Mouse (Mus musculus) thymus, postnatal 4 days (tissue): ENCODE measurements around the gene Tead3.

Experiments
- DNase-seq: peaks from one replicate; pipeline ENCODE4 v3.0.0; 2021

Gene Tead3

GRCm38 (mm10) chr17:28300850-28301249 is 49.8 kb downstream of the Tead3 start:
- DNase-seq = no peak

DNA sequence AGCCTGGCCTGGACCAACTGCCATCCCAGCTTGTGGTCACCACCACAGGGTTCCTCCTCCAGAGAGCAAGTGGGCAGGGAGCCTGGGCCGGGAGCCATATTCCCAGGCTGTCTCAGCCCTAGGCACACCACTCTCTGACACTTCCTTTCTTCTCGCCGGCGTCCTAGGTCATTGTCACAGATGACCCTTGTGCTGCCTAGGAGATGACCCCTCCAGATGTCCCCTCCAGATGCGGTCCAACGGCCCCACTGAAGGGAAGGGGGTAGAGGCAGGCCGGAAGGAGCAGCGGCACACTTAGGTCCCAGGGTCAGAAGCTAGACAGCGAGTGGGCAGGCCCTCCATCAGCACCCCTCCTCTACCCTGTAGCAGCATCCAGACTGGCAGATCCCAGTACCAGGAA is 50.3 kb downstream of the Tead3 start:
- no peak for DNase-seq

- no peak for DNase-seq
These were observed 50.8 kb downstream of the Tead3 start for GRCm38 (mm10) chr17:28299669-28300320.

- no peak for DNase-seq
These were observed 51.7 kb downstream of the Tead3 start for GRCm38 (mm10) chr17:28298888-28299287.

GRCm38 (mm10) chr17:28294449-28295333 is 55.9 kb downstream of the Tead3 start:
- DNase-seq = no peak

GRCm38 (mm10) chr17:28293716-28294115 is 56.9 kb downstream of the Tead3 start:
- DNase-seq = no peak

DNA sequence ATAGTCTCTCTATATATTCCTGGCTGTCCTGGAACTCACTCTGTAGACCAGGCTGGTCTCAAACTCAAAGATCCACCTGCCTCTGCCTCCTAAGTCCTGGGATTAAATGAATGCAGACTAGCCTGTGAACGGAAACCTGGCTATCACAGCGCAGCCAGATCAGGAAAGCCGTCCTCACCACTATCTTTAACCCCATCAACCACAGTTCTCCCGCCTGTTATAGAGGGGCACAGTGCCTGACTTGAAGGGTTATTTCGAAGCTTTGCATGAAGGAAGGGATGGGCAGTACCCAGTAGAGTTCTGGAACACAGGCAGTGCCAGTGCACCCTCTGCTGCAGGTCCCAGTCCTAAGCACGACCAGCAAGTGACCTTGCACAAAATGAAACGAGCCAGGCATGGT is 59.3 kb downstream of the Tead3 start:
- no peak for DNase-seq

- no peak for DNase-seq
These were observed 59.9 kb downstream of the Tead3 start for GRCm38 (mm10) chr17:28290671-28291070.

- no peak for DNase-seq
These were observed 60.4 kb downstream of the Tead3 start for GRCm38 (mm10) chr17:28290262-28290661.

GRCm38 (mm10) chr17:28287980-28288379 is 62.6 kb downstream of the Tead3 start:
- DNase-seq = peak; percentile 74

- DNase-seq = no peak
These were observed 63.0 kb downstream of the Tead3 start for GRCm38 (mm10) chr17:28287578-28287977.

GRCm38 (mm10) chr17:28286964-28287363 is 63.7 kb downstream of the Tead3 start:
- no peak for DNase-seq

DNA sequence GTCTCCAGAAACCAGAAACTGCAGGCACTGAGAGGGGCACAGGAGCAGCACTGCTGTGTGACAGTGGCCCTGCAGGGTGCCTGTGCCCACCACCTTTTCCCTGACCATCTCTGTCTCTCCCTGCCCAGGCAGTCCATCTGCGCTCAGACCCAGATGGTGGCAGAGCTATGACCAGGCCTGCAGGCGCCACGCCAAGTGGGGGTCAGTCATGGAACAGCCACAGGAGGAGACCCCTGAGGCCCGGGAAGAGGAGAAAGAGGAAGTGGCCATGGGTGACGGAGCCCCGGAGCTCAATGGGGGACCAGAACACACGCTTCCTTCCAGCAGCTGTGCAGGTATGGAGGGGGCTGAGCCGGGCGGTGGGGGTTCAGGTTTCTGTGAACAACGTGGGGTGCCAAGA is 64.5 kb downstream of the Tead3 start:
- DNase-seq = no peak

DNA sequence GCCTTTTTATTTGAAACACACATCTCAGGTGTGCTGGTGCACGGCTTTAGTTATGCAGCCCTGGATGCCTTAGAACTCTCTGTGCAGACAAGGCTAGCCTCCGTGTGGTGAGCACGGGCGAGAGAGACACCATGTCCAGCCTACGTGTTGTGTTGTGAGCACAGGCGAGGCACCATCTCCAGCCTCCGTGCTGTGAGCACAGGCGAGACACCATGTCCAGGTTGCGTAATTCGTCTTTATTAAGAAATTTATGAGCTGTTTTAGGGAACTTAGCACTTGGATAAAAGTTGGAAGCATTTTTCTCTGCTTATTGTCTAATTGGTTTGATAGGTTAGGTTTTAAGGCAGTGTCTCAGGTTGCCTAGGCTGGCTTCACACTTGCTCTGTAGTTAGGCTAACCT is 67.4 kb downstream of the Tead3 start:
- DNase-seq = no peak

DNA sequence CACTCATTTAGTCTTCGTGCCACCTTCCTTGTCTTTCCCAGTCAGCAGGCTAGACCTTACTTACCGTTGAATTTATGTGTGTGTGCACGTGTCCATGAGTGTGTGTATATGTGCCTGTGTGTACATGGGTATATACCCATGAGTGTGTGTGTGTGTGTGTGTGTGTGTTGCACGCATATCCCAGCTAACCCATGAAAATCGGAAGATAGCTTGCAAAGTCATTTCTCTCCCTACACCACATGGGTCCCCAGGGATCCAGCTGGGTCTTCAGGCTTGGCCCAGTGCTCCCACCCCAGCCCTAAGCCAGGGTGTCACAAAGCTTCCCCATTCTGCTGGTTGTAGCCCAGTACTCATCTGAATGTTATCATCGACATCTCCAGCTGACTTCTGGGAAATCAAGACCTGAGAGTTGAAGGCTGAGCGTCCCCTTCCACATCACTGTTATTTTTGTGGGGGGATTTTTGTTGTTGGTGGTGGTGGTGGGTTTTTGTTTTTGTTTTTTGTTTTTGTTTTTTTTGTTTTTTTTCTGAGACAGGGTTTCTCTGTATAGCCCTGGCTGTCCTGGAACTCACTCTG is 68.7 kb downstream of the Tead3 start:
- DNase-seq = no peak
